Comparison of ENCODE assay signal across 7 mouse cellular contexts in the genomic region with DNA sequence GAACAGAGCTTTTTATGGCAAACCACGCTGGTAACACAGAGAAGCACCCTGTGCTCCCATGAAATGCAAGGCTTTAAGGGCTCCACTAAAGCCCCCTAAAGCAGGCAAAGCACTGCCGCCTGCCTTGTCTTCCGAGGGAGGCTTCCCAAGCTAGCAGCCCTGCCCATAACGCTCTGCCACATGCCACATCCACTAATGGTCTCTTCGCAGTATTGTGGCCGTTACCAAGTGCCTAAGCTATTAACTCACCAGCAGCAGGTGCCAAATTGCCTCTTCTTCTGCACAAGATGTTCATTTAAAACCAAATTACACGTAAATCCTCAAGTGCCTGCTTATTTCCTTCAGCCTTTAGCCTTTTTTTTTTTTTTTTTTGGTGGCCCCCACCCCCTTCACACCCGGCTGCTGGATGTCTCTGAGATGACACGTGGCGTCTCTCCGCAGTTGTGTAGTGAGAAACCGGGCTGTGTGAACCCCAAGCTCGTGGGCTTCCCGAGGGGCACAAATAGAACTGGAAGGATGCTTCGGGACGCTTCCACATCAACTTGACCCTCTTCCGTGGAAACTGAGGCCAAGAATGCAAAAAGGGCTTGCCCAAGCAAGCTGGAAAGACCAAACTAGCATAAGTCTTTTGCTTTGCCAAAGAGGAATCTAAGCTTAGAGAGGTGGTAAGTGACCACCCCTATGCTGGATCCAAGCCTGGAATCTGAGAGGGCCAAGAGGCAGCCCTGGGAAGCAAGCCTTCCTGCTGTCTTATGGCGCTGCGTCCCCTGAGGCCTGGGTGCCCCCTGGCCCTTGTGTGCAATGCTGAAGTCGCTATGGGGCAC.
DNase-seq lines count a peak whose midpoint lies in the region; ATAC-seq and TF ChIP-seq lines count a peak whose summit lies in the region.

No protein-coding gene starts in this region.

- peak overlapping the region; percentile 54 for H3K4me3 ChIP-seq in liver, embryonic 11.5 days (ENCODE audit: low read depth, low read length)
- peak overlapping the region; percentile 33 for H3K4me3 ChIP-seq in embryonic facial prominence, embryonic 12.5 days
- H3K4me3 ChIP-seq in hindbrain, postnatal 0 days (ENCODE audit: low read length) = peak overlapping the region; percentile 44
- H3K4me3 ChIP-seq in myocyte = peak overlapping the region; percentile 13

- no peaks in the 10 kb centered on the region for H3K27me3 ChIP-seq in liver, embryonic 11.5 days (replicated peaks; ENCODE audit: control insufficient read depth, insufficient read depth, low read length)
- no peaks in the 10 kb centered on the region for H3K27me3 ChIP-seq in embryonic facial prominence, embryonic 12.5 days
- no peaks in the 10 kb centered on the region for H3K27me3 ChIP-seq in hindbrain, postnatal 0 days (ENCODE audit: insufficient read depth, low read length)
- no peaks in the 10 kb centered on the region for H3K27me3 ChIP-seq in myocyte (ENCODE audit: control insufficient read depth, insufficient read depth, insufficient read length)

- peaks cover 47% of the 10 kb centered on the region for H3K4me1 ChIP-seq in liver, embryonic 11.5 days (replicated peaks; ENCODE audit: control insufficient read depth, insufficient read depth, low read length)
- peaks cover 32% of the 10 kb centered on the region for H3K4me1 ChIP-seq in embryonic facial prominence, embryonic 12.5 days
- H3K4me1 ChIP-seq in hindbrain, postnatal 0 days (ENCODE audit: insufficient read depth, low read length) = peaks cover 13% of the 10 kb centered on the region

- no peak for TF ChIP-seq POLR2A in myocyte (IDR thresholded peaks at IDR 0.05; ENCODE audit: insufficient read length, low read depth)

- no peak for TF ChIP-seq CTCF in hindbrain, postnatal 0 days (IDR thresholded peaks at IDR 0.05; ENCODE audit: low read depth)

- H3K4me2 ChIP-seq in liver, embryonic 11.5 days = peak overlapping the region; percentile 93
- peak overlapping the region; percentile 61 for H3K4me2 ChIP-seq in embryonic facial prominence, embryonic 12.5 days (replicated peaks)
- H3K4me2 ChIP-seq in hindbrain, postnatal 0 days (ENCODE audit: low read depth, low read length) = peak overlapping the region; percentile 78
- H3K4me2 ChIP-seq in myocyte (ENCODE audit: low read depth) = peak overlapping the region; percentile 98

- no peaks in the 10 kb centered on the region for H3K79me2 ChIP-seq in myocyte (ENCODE audit: control insufficient read depth, insufficient read depth)

- H3K9ac ChIP-seq in liver, embryonic 11.5 days (ENCODE audit: low read depth, low read length) = peak overlapping the region; percentile 77
- H3K9ac ChIP-seq in embryonic facial prominence, embryonic 12.5 days = peak overlapping the region; percentile 32; the same call in 1 of the 2 replicates
- H3K9ac ChIP-seq in hindbrain, postnatal 0 days (replicated peaks; ENCODE audit: low read length) = peak overlapping the region; percentile 58; the same call in 1 of the 2 replicates

- no peaks in the 10 kb centered on the region for H3K36me3 ChIP-seq in liver, embryonic 11.5 days (ENCODE audit: control insufficient read depth, insufficient read depth, low read length)
- no peaks in the 10 kb centered on the region for H3K36me3 ChIP-seq in embryonic facial prominence, embryonic 12.5 days
- H3K36me3 ChIP-seq in hindbrain, postnatal 0 days (ENCODE audit: insufficient read depth, low read length) = no peaks in the 10 kb centered on the region
- H3K36me3 ChIP-seq in myocyte (ENCODE audit: control insufficient read depth, insufficient read depth) = no peaks in the 10 kb centered on the region

- H3ac ChIP-seq in myocyte (ENCODE audit: control insufficient read depth, insufficient read length) = no peak overlapping the region

- WGBS in liver, embryonic 11.5 days = 65% methylated on average over 20 of the region's 20 CpGs
- WGBS in embryonic facial prominence, embryonic 12.5 days = 47% methylated on average over 20 of the region's 20 CpGs
- 17% methylated on average over 20 of the region's 20 CpGs for WGBS in hindbrain, postnatal 0 days

- H3K9me3 ChIP-seq in liver, embryonic 11.5 days (ENCODE audit: control insufficient read depth, low read length) = no peaks in the 10 kb centered on the region
- no peaks in the 10 kb centered on the region for H3K9me3 ChIP-seq in embryonic facial prominence, embryonic 12.5 days
- no peaks in the 10 kb centered on the region for H3K9me3 ChIP-seq in hindbrain, postnatal 0 days (ENCODE audit: low read length)

- H3K27ac ChIP-seq in liver, embryonic 11.5 days (ENCODE audit: low read depth, low read length) = peak overlapping the region; percentile 87
- H3K27ac ChIP-seq in embryonic facial prominence, embryonic 12.5 days = peak overlapping the region; percentile 91
- H3K27ac ChIP-seq in hindbrain, postnatal 0 days = peak overlapping the region; percentile 70; the same call in 1 of the 2 replicates

- no peak for ATAC-seq in liver, embryonic 11.5 days (replicated peaks; ENCODE audit: low FRiP score)
- 0 out of 2 replicates have a peak, but pooled peaks have one; percentile 25 for ATAC-seq in embryonic facial prominence, embryonic 12.5 days (ENCODE audit: insufficient number of reproducible peaks, insufficient read depth, low FRiP score, low TSS enrichment)
- peak; percentile 13; the same call in 1 of the 2 replicates for ATAC-seq in hindbrain, postnatal 0 days

- no peak for DNase-seq in liver, embryonic 11.5 days (ENCODE audit: low spot score)
- no peak for DNase-seq in liver
- peak; percentile 44 for DNase-seq in hindbrain, postnatal 0 days (ENCODE audit: low spot score)
- no peak for DNase-seq in retina, postnatal 1 day
- DNase-seq in left cerebral cortex, adult 11 months (ENCODE audit: low spot score) = no peak

TF ChIP-seq in myocyte, 11 proteins besides CTCF, POLR2A, EP300 and RAD21:
- TF ChIP-seq E2F4 (IDR thresholded peaks at IDR 0.05; ENCODE audit: insufficient read depth) (no peak), MYOD1 (IDR thresholded peaks at IDR 0.05; ENCODE audit: control insufficient read depth in 1 of 3, insufficient read length in 2 of 3, low read depth in 2 of 3) (peak in 2 of 3 experiments; percentile 77 to 81), TCF3 (IDR thresholded peaks at IDR 0.05; ENCODE audit: insufficient read length, low read depth) (no peak), MYOG (IDR thresholded peaks at IDR 0.05; ENCODE audit: control insufficient read depth in 1 of 3, insufficient read depth in 1 of 3, insufficient read length in 2 of 3, low read depth in 2 of 3) (peak in 1 of 3 experiments; percentile 68), MAX (IDR thresholded peaks at IDR 0.05; ENCODE audit: low read depth) (no peak), SRF (IDR thresholded peaks at IDR 0.05; ENCODE audit: control insufficient read depth, insufficient read length, low read depth) (no peak)
TF ChIP-seq in myocyte: peak in this region for 2.
